Mouse (Mus musculus): ENCODE data around the gene Sipa1l3. TPM values are rescaled to one million over a fixed set of nuclear protein-coding genes. Genes with fewer than 3 reads are reported as not detected.

Sipa1l3 gene
- polyA plus RNA-seq, 1 experiment from 2014 or later: 15.6 TPM

DNA sequence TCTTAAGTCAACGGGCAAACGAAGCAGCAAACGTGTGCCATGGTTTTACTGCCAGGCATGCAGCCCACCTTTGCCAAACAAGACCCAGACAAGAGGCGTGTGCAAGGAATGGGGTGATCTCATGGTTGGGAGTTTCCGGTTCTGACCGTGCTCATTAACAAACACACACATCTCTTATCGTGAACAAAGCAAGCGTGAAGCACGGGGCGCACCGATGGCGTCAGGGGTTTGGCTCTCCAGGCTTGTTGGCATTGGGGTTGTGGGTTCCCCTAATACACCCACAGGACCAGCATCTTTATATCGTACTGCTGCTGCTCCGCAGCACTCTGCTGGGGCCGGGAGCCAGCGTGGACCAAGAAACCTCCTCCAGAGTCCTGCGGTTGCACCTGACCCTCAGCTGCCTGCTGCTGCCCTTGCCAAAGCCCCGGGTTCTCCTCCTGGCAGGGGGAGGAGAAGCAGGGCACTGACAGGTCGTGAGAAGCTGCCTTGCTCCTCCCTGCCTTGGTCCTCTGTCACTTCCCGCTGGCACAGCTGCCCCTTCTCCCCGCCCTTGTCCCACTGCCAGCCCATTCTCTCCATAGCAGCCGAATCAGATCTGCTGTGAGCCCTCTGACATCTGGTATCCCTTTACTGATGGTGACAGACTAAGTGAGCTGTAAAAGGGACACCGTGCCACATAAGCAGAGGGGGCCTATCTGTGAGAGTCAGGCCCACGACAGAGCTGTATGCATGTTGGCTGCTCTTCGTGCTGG lies 126.5 kb downstream of the Sipa1l3 start:
- Histone ChIP-seq H3K4me1 (ENCODE audit: control insufficient read depth, insufficient read depth, low read length) (no peaks in the 10 kb centered on the region), H3K9me3 (ENCODE audit: control insufficient read depth, low read length) (no peaks in the 10 kb centered on the region), H3K27me3 (replicated peaks; ENCODE audit: control insufficient read depth, insufficient read depth, low read length) (no peaks in the 10 kb centered on the region), H3K9ac (ENCODE audit: low read depth, low read length) (no peak overlapping the region), H3K36me3 (ENCODE audit: control insufficient read depth, insufficient read depth, low read length) (peaks cover 35% of the 10 kb centered on the region), H3K4me2 (ENCODE audit: low read depth, low read length) (no peak overlapping the region), H3K4me3 (ENCODE audit: low read depth, low read length) (no peak overlapping the region), H3K27ac (replicated peaks; ENCODE audit: low read depth, low read length) (no peak overlapping the region)
- 83% methylated on average over 25 of the region's 25 CpGs for WGBS
- DNase-seq (ENCODE audit: low spot score) (peak; percentile 29), ATAC-seq (ENCODE audit: low read depth) (peak; percentile 54; the same call in 1 of the 2 replicates)

DNA sequence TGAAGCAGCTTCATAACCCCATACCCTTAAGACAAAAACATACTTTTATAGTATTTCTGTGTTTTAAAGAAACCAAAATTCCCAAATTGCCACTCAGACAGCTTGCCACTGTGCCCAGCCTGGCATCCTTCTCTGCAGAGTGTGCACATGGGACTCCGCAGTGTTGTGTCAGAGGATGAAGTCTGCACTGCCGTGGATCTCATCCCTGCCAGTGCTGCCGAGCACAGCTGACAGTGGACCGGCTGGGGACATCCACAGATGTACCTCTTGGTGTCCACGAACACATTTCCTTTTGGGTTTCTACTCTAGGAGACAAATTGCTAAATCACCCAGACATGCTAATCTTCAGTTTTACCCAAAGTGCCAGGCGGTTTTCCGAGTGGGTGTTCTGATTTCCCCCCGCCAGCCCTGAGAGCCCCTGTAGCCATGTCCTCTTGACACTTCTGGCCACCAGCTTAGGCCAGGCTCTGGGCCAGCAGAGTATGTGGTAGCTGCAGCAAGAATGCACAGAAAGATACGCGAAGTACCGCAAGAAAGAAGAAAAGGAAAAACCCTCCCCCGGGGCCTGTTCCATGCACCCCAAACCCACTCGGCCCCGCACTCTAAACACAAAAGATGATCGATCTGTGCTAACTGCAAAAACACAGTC lies 127.2 kb downstream of the Sipa1l3 start:
- Histone ChIP-seq H3K27ac (replicated peaks; ENCODE audit: low read depth, low read length) (no peak overlapping the region), H3K9ac (ENCODE audit: low read depth, low read length) (no peak overlapping the region), H3K4me2 (ENCODE audit: low read depth, low read length) (no peak overlapping the region), H3K36me3 (ENCODE audit: control insufficient read depth, insufficient read depth, low read length) (peaks cover 36% of the 10 kb centered on the region), H3K4me3 (ENCODE audit: low read depth, low read length) (no peak overlapping the region), H3K9me3 (ENCODE audit: control insufficient read depth, low read length) (no peaks in the 10 kb centered on the region), H3K27me3 (replicated peaks; ENCODE audit: control insufficient read depth, insufficient read depth, low read length) (no peaks in the 10 kb centered on the region), H3K4me1 (ENCODE audit: control insufficient read depth, insufficient read depth, low read length) (no peaks in the 10 kb centered on the region)
- WGBS: 89% methylated on average over 15 of the region's 15 CpGs
- ATAC-seq (ENCODE audit: low read depth): no peak
- DNase-seq (ENCODE audit: low spot score): no peak

DNA sequence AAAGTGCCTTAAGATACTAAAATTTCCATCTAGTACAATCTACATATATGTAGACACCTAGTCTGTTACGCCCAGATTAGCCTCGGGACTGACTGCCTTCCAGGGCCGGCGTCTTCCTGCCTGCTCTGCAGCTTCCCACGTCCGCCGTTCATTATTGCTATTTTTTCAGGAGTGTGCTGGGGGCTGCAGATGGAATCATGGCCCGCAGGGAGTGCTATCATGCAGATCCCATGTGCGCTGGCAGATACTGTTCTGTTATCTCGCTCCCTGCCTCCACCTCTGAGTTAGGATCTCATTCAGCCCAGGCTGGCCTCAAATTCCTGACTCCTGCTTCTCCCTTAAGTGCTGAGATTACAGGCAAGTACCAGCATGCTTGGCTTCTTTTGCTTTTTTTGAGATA lies 128.2 kb downstream of the Sipa1l3 start:
- H3K9me3 ChIP-seq (ENCODE audit: control insufficient read depth, low read length): no peaks in the 10 kb centered on the region
- H3K4me2 ChIP-seq (ENCODE audit: low read depth, low read length): no peak overlapping the region
- H3K9ac ChIP-seq (ENCODE audit: low read depth, low read length): no peak overlapping the region
- peaks cover 35% of the 10 kb centered on the region for H3K36me3 ChIP-seq (ENCODE audit: control insufficient read depth, insufficient read depth, low read length)
- 79% methylated on average over 10 of the region's 10 CpGs for WGBS
- no peak for ATAC-seq (ENCODE audit: low read depth)
- no peak for DNase-seq (ENCODE audit: low spot score)
- no peak overlapping the region for H3K27ac ChIP-seq (replicated peaks; ENCODE audit: low read depth, low read length)
- no peak overlapping the region for H3K4me3 ChIP-seq (ENCODE audit: low read depth, low read length)
- no peaks in the 10 kb centered on the region for H3K27me3 ChIP-seq (replicated peaks; ENCODE audit: control insufficient read depth, insufficient read depth, low read length)
- H3K4me1 ChIP-seq (ENCODE audit: control insufficient read depth, insufficient read depth, low read length): no peaks in the 10 kb centered on the region

DNA sequence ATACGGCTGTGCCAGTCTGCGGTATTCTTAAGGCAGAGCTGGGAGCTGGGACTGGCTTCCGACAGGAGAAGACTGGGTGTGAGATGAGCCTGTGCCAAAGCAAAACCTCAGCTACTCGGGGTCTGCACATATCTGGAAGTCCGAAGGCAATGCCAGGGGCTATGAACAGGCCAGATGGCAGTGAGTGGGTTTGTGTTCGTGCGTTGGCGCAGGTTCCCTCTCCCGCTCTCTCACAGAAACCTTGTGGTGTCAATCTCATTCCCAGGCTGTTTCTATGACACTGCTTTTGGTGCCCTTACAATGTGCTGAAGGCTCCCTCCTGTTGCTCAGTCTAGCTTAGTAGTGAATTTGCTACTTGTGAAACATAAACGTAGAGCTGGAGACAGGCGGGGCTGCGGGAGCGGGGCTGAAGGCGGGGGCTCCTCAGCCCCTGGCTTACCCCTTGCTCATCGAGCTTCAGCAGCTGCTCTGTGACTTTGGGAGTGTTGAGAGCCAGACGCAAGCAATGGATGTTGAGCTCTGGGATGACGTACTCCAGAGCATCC lies 130.8 kb downstream of the Sipa1l3 start:
- H3K9ac ChIP-seq (ENCODE audit: low read depth, low read length): no peak overlapping the region
- H3K4me2 ChIP-seq (ENCODE audit: low read depth, low read length): no peak overlapping the region
- DNase-seq (ENCODE audit: low spot score) (no peak), ATAC-seq (ENCODE audit: low read depth) (no peak)
- no peaks in the 10 kb centered on the region for H3K9me3 ChIP-seq (ENCODE audit: control insufficient read depth, low read length)
- no peaks in the 10 kb centered on the region for H3K4me1 ChIP-seq (ENCODE audit: control insufficient read depth, insufficient read depth, low read length)
- H3K27me3 ChIP-seq (replicated peaks; ENCODE audit: control insufficient read depth, insufficient read depth, low read length): no peaks in the 10 kb centered on the region
- H3K4me3 ChIP-seq (ENCODE audit: low read depth, low read length): no peak overlapping the region
- H3K27ac ChIP-seq (replicated peaks; ENCODE audit: low read depth, low read length): no peak overlapping the region
- 85% methylated on average over 17 of the region's 17 CpGs for WGBS
- peaks cover 30% of the 10 kb centered on the region for H3K36me3 ChIP-seq (ENCODE audit: control insufficient read depth, insufficient read depth, low read length)

DNA sequence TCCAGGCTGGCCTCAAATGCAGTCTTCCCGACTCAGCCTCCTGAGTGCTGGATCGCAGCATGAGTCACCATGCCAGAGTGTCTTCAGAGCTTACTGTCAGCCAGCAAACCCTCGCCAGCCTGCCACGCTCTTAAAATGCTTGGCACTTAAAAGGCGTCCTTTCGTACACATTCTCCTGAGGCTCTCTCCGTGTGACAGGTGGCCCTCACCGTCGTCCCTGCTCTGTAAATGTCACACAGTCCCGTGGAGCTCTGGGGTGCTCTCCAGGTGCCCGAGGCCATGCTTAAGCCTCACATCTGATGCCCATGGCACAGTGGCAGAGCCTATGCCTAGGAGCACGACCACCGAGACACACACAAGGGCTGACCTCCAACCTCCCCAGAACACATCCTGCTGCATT lies 132.1 kb downstream of the Sipa1l3 start:
- 95% methylated on average over 13 of the region's 13 CpGs for WGBS
- H3K4me1 ChIP-seq (ENCODE audit: control insufficient read depth, insufficient read depth, low read length): no peaks in the 10 kb centered on the region
- ATAC-seq (ENCODE audit: low read depth) (no peak), DNase-seq (ENCODE audit: low spot score) (no peak)
- no peak overlapping the region for H3K4me3 ChIP-seq (ENCODE audit: low read depth, low read length)
- no peaks in the 10 kb centered on the region for H3K27me3 ChIP-seq (replicated peaks; ENCODE audit: control insufficient read depth, insufficient read depth, low read length)
- no peak overlapping the region for H3K27ac ChIP-seq (replicated peaks; ENCODE audit: low read depth, low read length)
- H3K4me2 ChIP-seq (ENCODE audit: low read depth, low read length): no peak overlapping the region
- H3K9ac ChIP-seq (ENCODE audit: low read depth, low read length): no peak overlapping the region
- H3K9me3 ChIP-seq (ENCODE audit: control insufficient read depth, low read length): no peaks in the 10 kb centered on the region
- peaks cover 42% of the 10 kb centered on the region for H3K36me3 ChIP-seq (ENCODE audit: control insufficient read depth, insufficient read depth, low read length)

DNA sequence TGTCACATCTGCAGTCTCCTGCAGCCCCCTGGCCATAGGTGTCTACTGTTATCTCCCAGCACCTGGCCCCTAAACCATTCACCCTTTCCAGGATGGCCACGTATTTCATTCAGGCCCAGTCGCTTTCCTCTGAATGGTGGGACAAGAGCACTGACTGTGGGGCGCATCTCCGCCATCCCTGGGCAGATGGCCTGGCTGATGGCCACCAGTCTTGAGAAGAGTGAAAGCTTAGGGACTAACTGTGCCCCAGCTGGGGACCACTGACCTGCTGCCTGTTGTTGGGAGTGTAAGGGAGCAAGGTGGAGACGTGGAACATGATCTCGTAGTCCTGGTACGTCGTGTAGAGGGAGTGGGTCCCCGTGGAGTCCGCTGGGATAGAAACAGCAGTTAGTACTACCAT lies 132.7 kb downstream of the Sipa1l3 start:
- Histone ChIP-seq H3K27ac (replicated peaks; ENCODE audit: low read depth, low read length) (no peak overlapping the region), H3K9me3 (ENCODE audit: control insufficient read depth, low read length) (no peaks in the 10 kb centered on the region), H3K36me3 (ENCODE audit: control insufficient read depth, insufficient read depth, low read length) (peaks cover 48% of the 10 kb centered on the region), H3K9ac (ENCODE audit: low read depth, low read length) (no peak overlapping the region), H3K4me1 (ENCODE audit: control insufficient read depth, insufficient read depth, low read length) (no peaks in the 10 kb centered on the region), H3K4me3 (ENCODE audit: low read depth, low read length) (no peak overlapping the region), H3K27me3 (replicated peaks; ENCODE audit: control insufficient read depth, insufficient read depth, low read length) (no peaks in the 10 kb centered on the region), H3K4me2 (ENCODE audit: low read depth, low read length) (no peak overlapping the region)
- no peak for DNase-seq (ENCODE audit: low spot score)
- ATAC-seq (ENCODE audit: low read depth): no peak
- 88% methylated on average over 10 of the region's 10 CpGs for WGBS

DNA sequence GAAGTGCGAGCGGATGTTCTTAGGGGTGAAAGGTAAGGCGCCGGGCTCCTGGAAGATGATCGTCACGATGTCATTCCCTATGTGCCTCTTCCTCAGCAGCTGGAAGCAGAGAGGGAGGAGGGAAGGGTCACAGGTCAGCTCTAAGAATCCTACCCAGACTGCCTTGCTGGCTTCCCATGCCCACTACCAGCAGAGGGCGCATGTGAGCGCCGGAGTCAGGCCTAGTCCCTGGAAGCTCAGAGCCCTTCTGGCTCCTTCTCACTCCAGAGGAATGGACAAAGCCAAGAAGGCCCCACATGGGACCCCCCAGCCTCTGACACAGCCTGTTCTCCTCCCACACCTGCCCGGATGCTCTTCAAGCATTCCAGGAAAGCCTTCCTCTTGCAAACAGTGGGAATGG lies 135.2 kb downstream of the Sipa1l3 start:
- peaks cover 62% of the 10 kb centered on the region for H3K36me3 ChIP-seq (ENCODE audit: control insufficient read depth, insufficient read depth, low read length)
- no peaks in the 10 kb centered on the region for H3K9me3 ChIP-seq (ENCODE audit: control insufficient read depth, low read length)
- ATAC-seq (ENCODE audit: low read depth) (peak; percentile 70), DNase-seq (ENCODE audit: low spot score) (peak; percentile 82)
- no peak overlapping the region for H3K27ac ChIP-seq (replicated peaks; ENCODE audit: low read depth, low read length)
- no peak overlapping the region for H3K9ac ChIP-seq (ENCODE audit: low read depth, low read length)
- no peaks in the 10 kb centered on the region for H3K27me3 ChIP-seq (replicated peaks; ENCODE audit: control insufficient read depth, insufficient read depth, low read length)
- no peaks in the 10 kb centered on the region for H3K4me1 ChIP-seq (ENCODE audit: control insufficient read depth, insufficient read depth, low read length)
- 30% methylated on average over 7 of the region's 10 CpGs for WGBS
- H3K4me3 ChIP-seq (ENCODE audit: low read depth, low read length): no peak overlapping the region
- H3K4me2 ChIP-seq (ENCODE audit: low read depth, low read length): no peak overlapping the region

DNA sequence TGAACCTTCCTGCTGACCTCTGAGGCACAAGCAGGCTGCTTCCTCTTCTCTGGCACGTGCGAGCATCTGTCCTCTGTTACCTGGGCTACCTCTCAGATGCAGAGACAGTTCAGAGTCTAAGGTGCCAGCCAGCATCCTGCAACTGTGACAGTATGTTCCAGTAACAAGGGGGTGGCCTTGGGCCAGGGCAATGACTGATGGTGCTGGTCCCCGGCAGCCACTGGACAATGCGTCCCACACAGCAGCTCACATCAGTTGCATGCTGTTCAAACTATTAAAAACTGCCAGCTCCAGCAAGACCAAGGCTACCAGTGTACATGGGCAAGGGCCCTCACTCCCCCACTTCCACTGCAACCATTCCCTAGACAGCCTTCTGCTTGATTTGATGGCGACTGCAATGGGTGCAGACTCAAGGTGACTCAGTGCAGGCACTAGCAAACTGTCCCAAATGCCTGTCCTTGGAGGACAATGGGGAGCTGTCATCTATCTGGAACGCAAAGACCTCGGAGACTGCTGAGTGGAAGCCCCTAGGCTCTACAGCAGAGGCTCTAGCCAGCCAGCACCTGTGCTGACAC lies 136.9 kb downstream of the Sipa1l3 start:
- Histone ChIP-seq H3K4me1 (ENCODE audit: control insufficient read depth, insufficient read depth, low read length) (no peaks in the 10 kb centered on the region), H3K9me3 (ENCODE audit: control insufficient read depth, low read length) (no peaks in the 10 kb centered on the region), H3K36me3 (ENCODE audit: control insufficient read depth, insufficient read depth, low read length) (peaks cover 62% of the 10 kb centered on the region), H3K27me3 (replicated peaks; ENCODE audit: control insufficient read depth, insufficient read depth, low read length) (no peaks in the 10 kb centered on the region), H3K27ac (replicated peaks; ENCODE audit: low read depth, low read length) (no peak overlapping the region), H3K9ac (ENCODE audit: low read depth, low read length) (no peak overlapping the region), H3K4me2 (ENCODE audit: low read depth, low read length) (no peak overlapping the region), H3K4me3 (ENCODE audit: low read depth, low read length) (no peak overlapping the region)
- no peak for DNase-seq (ENCODE audit: low spot score)
- 82% methylated on average over 7 of the region's 7 CpGs for WGBS
- ATAC-seq (ENCODE audit: low read depth): no peak

Data from embryonic facial prominence, embryonic 14.5 days (tissue).